Mouse (Mus musculus) hindbrain, embryonic 14.5 days (tissue): ENCODE data around the gene Mroh2a. TPM values are rescaled to one million over a fixed set of nuclear protein-coding genes. Genes with fewer than 3 reads are reported as not detected.
"Not testable (repeated sequence)": the region's sequence is repeated elsewhere in the genome, so short reads cannot be mapped to it uniquely, and the experiment has no call there.

ENCODE experiments used
- ATAC-seq: fragments of 200-750 bp; cut with Nextera tagmentation; 2 replicates; pipeline ENCODE4 v1.8.0; 2017; ENCODE audit warnings: moderate number of reproducible peaks, mild to moderate bottlenecking, moderate TSS enrichment, moderate library complexity; ENCODE audit not compliant: low FRiP score
- DNase-seq: peaks from one replicate; pipeline ENCODE4 v3.0.0-alpha.2; 2015; ENCODE audit warnings: low spot score
- H3K27ac ChIP-seq: fragments of 300-500 bp; sonication (generic); 2 replicates; pipeline ENCODE4 v1.5.1; 2014; ENCODE audit warnings: mild to moderate bottlenecking, moderate library complexity
- H3K27me3 ChIP-seq: fragments of 300-500 bp; sonication (generic); 2 replicates; pipeline ENCODE4 v1.6.1; 2014; ENCODE audit warnings: mild to moderate bottlenecking, low read length, mixed read lengths; ENCODE audit not compliant: control insufficient read depth, insufficient read depth
- H3K36me3 ChIP-seq: fragments of 300-500 bp; sonication (generic); replicated peaks from 2 replicates; pipeline ENCODE4 v1.6.1; 2014; ENCODE audit not compliant: control insufficient read depth, insufficient read depth
- H3K4me1 ChIP-seq: fragments of 300-500 bp; sonication (generic); replicated peaks from 2 replicates; pipeline ENCODE4 v1.6.1; 2014; ENCODE audit warnings: antibody characterized with exemption, low read length, mixed read lengths; ENCODE audit not compliant: control insufficient read depth, insufficient read depth
- H3K4me2 ChIP-seq: fragments of 300-500 bp; sonication (generic); replicated peaks from 2 replicates; pipeline ENCODE4 v1.6.1; 2014; ENCODE audit warnings: mild to moderate bottlenecking, moderate library complexity
- H3K4me3 ChIP-seq: fragments of 300-500 bp; sonication (generic); replicated peaks from 2 replicates; pipeline ENCODE4 v1.5.1; 2014; ENCODE audit warnings: mild to moderate bottlenecking, low read length
- H3K9ac ChIP-seq: fragments of 300-500 bp; sonication (generic); 2 replicates; pipeline ENCODE4 v1.6.1; 2014
- H3K9me3 ChIP-seq: fragments of 300-500 bp; sonication (generic); 2 replicates; pipeline ENCODE4 v1.6.1; 2016; ENCODE audit warnings: low read length; ENCODE audit not compliant: control insufficient read depth
- WGBS: fragments of 180-500 bp; shearing (Covaris S2); extraction: QIAGEN DNeasy Blood & Tissue Kit; methylation state at CpG from one replicate; pipeline ENCODE4 v1.1.7; 2014; 5-methylcytosine and 5-hydroxymethylcytosine counted together
- polyA plus RNA-seq: library from polyadenylated mRNA; unstranded; fragments of >200 nt; fragmentation: Nextera tagmentation; extraction: Ambion mirVana; gene quantifications from 2 replicates; pipeline ENCODE4 v1.2.1, GENCODE M21; 2014

Mroh2a gene
- polyA plus RNA-seq, 1 experiment from 2014 or later: 1.1 TPM

DNA sequence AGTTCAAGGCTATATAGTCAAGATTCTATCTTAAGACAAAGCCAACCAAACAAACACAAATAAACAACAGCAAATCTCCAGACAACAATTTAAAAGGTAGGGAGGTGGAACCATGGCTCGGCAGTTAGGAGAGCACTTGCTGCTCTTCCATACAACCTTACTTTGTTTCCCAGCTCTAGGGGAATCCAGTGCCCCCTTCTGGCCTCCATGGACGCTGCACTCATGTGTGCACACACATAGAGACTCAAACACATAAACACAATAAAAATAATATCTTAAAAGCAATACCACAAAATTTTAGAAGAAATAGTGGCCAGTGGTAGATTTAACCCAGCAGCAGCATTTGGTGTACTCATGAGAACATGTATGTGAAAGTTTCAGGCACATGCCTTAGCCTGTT is 9.6 kb upstream of the Mroh2a start:
- no peaks in the 10 kb centered on the region for H3K27me3 ChIP-seq
- WGBS: 67% methylated on average over 2 of the region's 2 CpGs
- H3K27ac ChIP-seq: no peak overlapping the region
- H3K9me3 ChIP-seq: peaks cover 44% of the 10 kb centered on the region
- H3K9ac ChIP-seq: no peak overlapping the region
- ATAC-seq: no peak
- no peaks in the 10 kb centered on the region for H3K36me3 ChIP-seq
- H3K4me3 ChIP-seq: no peak overlapping the region
- no peaks in the 10 kb centered on the region for H3K4me1 ChIP-seq
- H3K4me2 ChIP-seq: no peak overlapping the region
- peak; percentile 31 for DNase-seq

GRCm38 (mm10) chr1:88217576-88217975 is 9.2 kb upstream of the Mroh2a start:
- DNase-seq (no peak), ATAC-seq (no peak)
- Histone ChIP-seq H3K9me3 (peaks cover 42% of the 10 kb centered on the region), H3K27ac (no peak overlapping the region), H3K27me3 (no peaks in the 10 kb centered on the region), H3K36me3 (no peaks in the 10 kb centered on the region), H3K4me1 (no peaks in the 10 kb centered on the region), H3K4me2 (no peak overlapping the region), H3K9ac (no peak overlapping the region), H3K4me3 (no peak overlapping the region)
- WGBS: 39% methylated on average over 3 of the region's 3 CpGs

DNA sequence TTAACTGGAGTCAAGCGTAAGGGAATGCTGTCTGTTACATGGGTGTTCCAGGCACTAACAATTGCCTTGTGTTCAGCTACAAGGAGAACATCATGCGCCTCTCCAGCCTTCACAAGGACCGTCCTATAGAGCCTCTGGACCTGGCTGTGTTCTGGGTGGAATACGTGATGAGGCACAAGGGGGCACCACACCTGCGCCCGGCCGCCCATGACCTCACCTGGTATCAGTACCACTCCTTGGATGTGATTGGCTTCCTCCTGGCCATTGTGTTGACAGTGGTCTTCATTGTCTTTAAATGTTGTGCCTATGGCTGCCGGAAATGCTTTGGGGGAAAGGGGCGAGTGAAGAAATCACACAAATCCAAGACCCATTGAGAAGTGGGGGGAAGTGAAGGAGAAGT is 8.7 kb upstream of the Mroh2a start:
- Histone ChIP-seq H3K27ac (no peak overlapping the region), H3K4me3 (no peak overlapping the region), H3K36me3 (no peaks in the 10 kb centered on the region), H3K4me1 (no peaks in the 10 kb centered on the region), H3K27me3 (no peaks in the 10 kb centered on the region), H3K9me3 (peaks cover 38% of the 10 kb centered on the region), H3K9ac (no peak overlapping the region), H3K4me2 (no peak overlapping the region)
- no peak for DNase-seq
- ATAC-seq: no peak
- WGBS: 74% methylated on average over 9 of the region's 9 CpGs

DNA sequence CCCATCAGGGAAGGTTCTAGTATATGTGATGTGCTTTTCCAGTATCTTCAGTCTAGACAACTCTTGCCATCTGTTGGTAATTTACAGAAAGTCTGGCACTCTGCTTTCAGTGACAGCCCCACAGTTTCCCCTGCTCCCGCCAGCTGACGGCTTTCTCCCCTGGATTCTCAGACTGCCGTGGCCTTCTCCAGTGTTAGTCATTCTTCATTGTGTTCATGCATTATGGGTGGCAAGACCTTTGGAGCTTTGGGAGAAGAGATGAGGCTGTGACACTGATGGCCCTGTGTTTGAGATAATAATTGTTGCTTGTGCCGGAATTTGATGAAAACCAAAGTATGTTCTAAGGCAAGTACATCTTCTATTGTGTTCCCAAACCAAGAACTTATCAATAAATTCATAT is 8.2 kb upstream of the Mroh2a start:
- Histone ChIP-seq H3K9ac (no peak overlapping the region), H3K27ac (no peak overlapping the region), H3K4me1 (no peaks in the 10 kb centered on the region), H3K36me3 (no peaks in the 10 kb centered on the region), H3K27me3 (no peaks in the 10 kb centered on the region), H3K4me3 (no peak overlapping the region), H3K4me2 (no peak overlapping the region), H3K9me3 (peaks cover 32% of the 10 kb centered on the region)
- ATAC-seq: no peak
- WGBS: 51% methylated on average over 4 of the region's 4 CpGs
- DNase-seq: no peak

DNA sequence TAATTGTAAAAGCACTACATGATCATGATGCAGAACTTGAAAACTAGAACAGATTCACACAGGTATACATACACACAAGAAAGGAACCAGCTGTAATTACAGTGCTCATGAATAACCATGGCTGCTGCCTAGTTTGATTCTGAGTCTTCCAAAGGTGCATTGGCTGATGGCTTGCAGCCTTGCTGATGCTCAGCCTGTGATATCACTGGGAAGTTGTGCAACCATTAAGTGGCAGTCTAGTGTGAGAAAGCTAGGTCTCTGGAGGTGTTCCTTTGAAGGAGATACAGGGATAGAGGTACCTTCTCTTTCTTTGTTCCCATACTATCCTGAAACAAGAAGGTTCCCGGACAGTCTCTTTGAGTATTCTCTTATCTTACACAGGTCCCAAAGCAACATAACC is 7.7 kb upstream of the Mroh2a start:
- H3K27me3 ChIP-seq: no peaks in the 10 kb centered on the region
- peak; percentile 24 for DNase-seq
- H3K4me3 ChIP-seq: no peak overlapping the region
- peaks cover 28% of the 10 kb centered on the region for H3K9me3 ChIP-seq
- 25% methylated on average over 1 of the region's 1 CpGs for WGBS
- H3K9ac ChIP-seq: no peak overlapping the region
- ATAC-seq: no peak
- no peak overlapping the region for H3K4me2 ChIP-seq
- H3K4me1 ChIP-seq: no peaks in the 10 kb centered on the region
- no peak overlapping the region for H3K27ac ChIP-seq
- H3K36me3 ChIP-seq: no peaks in the 10 kb centered on the region

DNA sequence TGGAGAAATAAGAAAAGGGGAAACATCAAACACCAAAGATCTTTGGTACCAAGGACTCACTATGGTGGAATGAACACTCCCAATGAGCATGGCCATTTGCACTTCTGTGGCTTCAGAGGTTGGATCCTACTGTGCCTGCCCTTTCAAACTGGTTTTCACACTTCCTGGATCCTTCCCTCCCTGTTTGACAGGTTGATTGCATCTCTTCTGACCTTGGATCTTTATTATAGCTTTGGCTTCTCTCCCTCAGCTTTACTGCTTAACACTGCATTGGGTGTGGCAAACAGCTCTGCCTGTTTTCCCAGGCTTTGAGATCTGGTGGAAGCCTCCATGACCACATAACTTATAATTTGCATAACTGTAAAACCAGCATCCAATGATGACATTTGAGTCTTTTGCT is 6.5 kb upstream of the Mroh2a start:
- Histone ChIP-seq H3K36me3 (no peaks in the 10 kb centered on the region), H3K9me3 (peaks cover 17% of the 10 kb centered on the region), H3K9ac (no peak overlapping the region), H3K27ac (no peak overlapping the region), H3K27me3 (no peaks in the 10 kb centered on the region), H3K4me3 (no peak overlapping the region), H3K4me1 (no peaks in the 10 kb centered on the region), H3K4me2 (no peak overlapping the region)
- no peak for DNase-seq
- no peak for ATAC-seq

GRCm38 (mm10) chr1:88222216-88222615 is 4.6 kb upstream of the Mroh2a start:
- 56% methylated on average over 2 of the region's 2 CpGs for WGBS
- Histone ChIP-seq H3K36me3 (no peaks in the 10 kb centered on the region), H3K4me3 (no peak overlapping the region), H3K9me3 (peaks cover 27% of the 10 kb centered on the region), H3K4me1 (no peaks in the 10 kb centered on the region), H3K9ac (no peak overlapping the region), H3K27ac (no peak overlapping the region), H3K4me2 (no peak overlapping the region), H3K27me3 (no peaks in the 10 kb centered on the region)
- DNase-seq: no peak
- ATAC-seq: no peak

DNA sequence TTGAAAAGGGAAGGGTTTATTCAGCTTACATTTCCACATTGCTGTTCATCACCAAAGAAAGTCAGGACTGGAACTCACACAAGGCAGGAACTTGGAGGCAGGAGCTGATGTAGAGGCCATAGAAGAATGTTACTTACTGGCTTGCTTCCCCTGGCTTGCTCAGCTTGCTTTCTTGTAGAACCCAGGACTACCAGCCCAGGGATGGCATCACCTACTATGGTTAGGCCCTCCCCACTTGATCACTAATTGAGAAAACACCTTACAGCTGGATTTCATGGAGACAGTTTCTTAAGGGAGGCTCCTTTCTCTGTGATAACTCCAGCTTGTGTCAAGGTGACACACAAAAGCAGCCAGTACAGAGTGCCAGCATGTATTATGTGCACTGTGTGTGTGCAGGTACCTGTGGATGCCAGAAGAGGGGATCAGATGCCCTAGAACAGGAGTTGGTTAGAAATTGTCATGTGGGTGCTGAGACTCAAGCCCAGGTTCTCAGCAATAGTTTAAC is 3.7 kb upstream of the Mroh2a start:
- H3K27ac ChIP-seq, H3K4me1 ChIP-seq, H3K36me3 ChIP-seq, H3K4me3 ChIP-seq, H3K27me3 ChIP-seq, H3K9ac ChIP-seq, H3K4me2 ChIP-seq, DNase-seq, ATAC-seq: not testable (repeated sequence)
- H3K9me3 ChIP-seq: peaks cover 35% of the 10 kb centered on the region

GRCm38 (mm10) chr1:88223591-88223990 is 3.2 kb upstream of the Mroh2a start:
- DNase-seq: no peak

GRCm38 (mm10) chr1:88224029-88224776 is 2.6 kb upstream of the Mroh2a start:
- DNase-seq (no peak), ATAC-seq (no peak)
- Histone ChIP-seq H3K36me3 (no peaks in the 10 kb centered on the region), H3K4me3 (no peak overlapping the region), H3K27me3 (no peaks in the 10 kb centered on the region), H3K27ac (no peak overlapping the region), H3K4me2 (no peak overlapping the region), H3K9me3 (peaks cover 46% of the 10 kb centered on the region), H3K4me1 (no peaks in the 10 kb centered on the region), H3K9ac (no peak overlapping the region)
- 75% methylated on average over 2 of the region's 2 CpGs for WGBS

More at GRCm38 (mm10) chr1:88223591-88223990, 3.2 kb upstream of the Mroh2a start:
- no peak for ATAC-seq
- H3K4me3 ChIP-seq: no peak overlapping the region
- no peak overlapping the region for H3K27ac ChIP-seq
- peaks cover 40% of the 10 kb centered on the region for H3K9me3 ChIP-seq
- no peaks in the 10 kb centered on the region for H3K36me3 ChIP-seq
- 63% methylated on average over 1 of the region's 1 CpGs for WGBS
- no peak overlapping the region for H3K4me2 ChIP-seq
- no peaks in the 10 kb centered on the region for H3K4me1 ChIP-seq
- H3K27me3 ChIP-seq: no peaks in the 10 kb centered on the region
- no peak overlapping the region for H3K9ac ChIP-seq
